Mouse (Mus musculus) intestine, embryonic 15.5 days (tissue): Measurements from ENCODE around the gene Ccdc183. TPM values are rescaled to one million over a fixed set of nuclear protein-coding genes. Genes with fewer than 3 reads are reported as not detected.

ENCODE experiments used
- ATAC-seq: fragments of 200-750 bp; cut with Nextera tagmentation; 2 replicates; pipeline ENCODE4 v1.8.0; 2017; ENCODE audit warnings: moderate TSS enrichment, moderate library complexity
- H3K27ac ChIP-seq: fragments of 300-500 bp; sonication (generic); 2 replicates; pipeline ENCODE4 v1.5.1; 2015; ENCODE audit warnings: mild to moderate bottlenecking, inconsistent platforms
- H3K27me3 ChIP-seq: fragments of 300-500 bp; sonication (generic); replicated peaks from 2 replicates; pipeline ENCODE4 v1.6.1; 2015; ENCODE audit warnings: inconsistent platforms
- H3K36me3 ChIP-seq: fragments of 300-500 bp; sonication (generic); 2 replicates; pipeline ENCODE4 v1.6.1; 2015; ENCODE audit warnings: inconsistent platforms
- H3K4me1 ChIP-seq: fragments of 300-500 bp; sonication (generic); replicated peaks from 2 replicates; pipeline ENCODE4 v1.6.1; 2015; ENCODE audit warnings: inconsistent platforms
- H3K4me2 ChIP-seq: fragments of 300-500 bp; sonication (generic); replicated peaks from 2 replicates; pipeline ENCODE4 v1.6.1; 2015; ENCODE audit warnings: mild to moderate bottlenecking, inconsistent platforms
- H3K4me3 ChIP-seq: fragments of 300-500 bp; sonication (generic); replicated peaks from 2 replicates; pipeline ENCODE4 v1.5.1; 2015; ENCODE audit warnings: inconsistent platforms
- H3K9ac ChIP-seq: fragments of 300-500 bp; sonication (generic); 2 replicates; pipeline ENCODE4 v1.6.1; 2015; ENCODE audit warnings: inconsistent platforms
- H3K9me3 ChIP-seq: fragments of 300-500 bp; sonication (generic); 2 replicates; pipeline ENCODE4 v1.6.1; 2016; ENCODE audit warnings: inconsistent platforms
- WGBS: fragments of 180-500 bp; shearing (Covaris S2); methylation state at CpG from one replicate; pipeline ENCODE4 v1.1.7; 2015; 5-methylcytosine and 5-hydroxymethylcytosine counted together
- polyA plus RNA-seq: library from polyadenylated mRNA; unstranded; fragments of >200 nt; fragmentation: Nextera tagmentation; extraction: Ambion mirVana; gene quantifications from 2 replicates; pipeline ENCODE4 v1.2.1, GENCODE M21; 2015

Gene Ccdc183
- polyA plus RNA-seq, 1 experiment from 2014 or later: 0.13 TPM

DNA sequence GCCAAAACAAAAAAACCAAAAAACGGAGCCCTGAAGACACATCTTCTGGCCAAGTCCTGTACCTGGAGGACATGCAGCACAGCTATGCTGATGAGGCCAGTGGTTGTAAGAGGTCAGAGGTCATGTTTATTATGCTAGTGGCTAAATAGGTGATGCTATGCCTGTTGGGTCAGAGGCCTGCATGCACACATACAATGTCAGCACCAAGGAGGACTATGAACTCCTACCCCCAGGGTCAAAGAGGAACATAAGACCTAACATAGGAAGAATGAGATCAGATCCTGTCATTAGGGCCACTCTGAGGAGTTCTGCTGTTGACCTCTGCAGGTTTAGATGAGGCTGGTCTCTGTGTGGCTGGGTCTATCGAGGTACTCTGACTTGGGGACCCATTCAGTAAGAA is 17.4 kb downstream of the Ccdc183 start:
- no peak overlapping the region for H3K4me3 ChIP-seq
- no peak for ATAC-seq
- 94% methylated on average over 2 of the region's 2 CpGs for WGBS
- H3K4me1 ChIP-seq: no peaks in the 10 kb centered on the region
- no peaks in the 10 kb centered on the region for H3K9me3 ChIP-seq
- no peak overlapping the region for H3K27ac ChIP-seq
- peaks cover 59% of the 10 kb centered on the region for H3K36me3 ChIP-seq
- no peaks in the 10 kb centered on the region for H3K27me3 ChIP-seq
- no peak overlapping the region for H3K9ac ChIP-seq
- no peak overlapping the region for H3K4me2 ChIP-seq

DNA sequence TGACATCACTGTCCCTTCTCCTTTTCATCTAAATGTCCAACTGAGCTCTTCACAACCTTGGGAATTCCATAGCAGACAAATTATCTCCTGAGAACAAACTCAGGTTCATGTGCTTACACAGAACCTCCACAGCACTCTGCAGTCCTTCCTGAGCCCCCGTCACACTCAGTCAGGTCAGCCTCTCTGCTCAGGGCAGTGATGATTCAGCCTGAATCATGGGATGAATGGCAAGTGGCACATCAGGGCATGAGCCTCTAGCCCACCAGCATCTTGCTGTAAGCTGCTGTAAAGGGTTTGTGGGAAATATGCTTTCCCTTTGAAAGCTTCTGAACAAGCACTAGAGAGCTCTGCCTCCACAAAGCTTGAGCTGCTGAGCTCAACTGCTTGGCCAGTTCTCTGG is 18.7 kb downstream of the Ccdc183 start:
- no peak overlapping the region for H3K4me3 ChIP-seq
- no peak overlapping the region for H3K27ac ChIP-seq
- no peak overlapping the region for H3K4me2 ChIP-seq
- no peak for ATAC-seq
- no peaks in the 10 kb centered on the region for H3K27me3 ChIP-seq
- H3K9me3 ChIP-seq: no peaks in the 10 kb centered on the region
- no peak overlapping the region for H3K9ac ChIP-seq
- WGBS: 97% methylated on average over 1 of the region's 1 CpGs
- no peaks in the 10 kb centered on the region for H3K4me1 ChIP-seq
- H3K36me3 ChIP-seq: peaks cover 60% of the 10 kb centered on the region

DNA sequence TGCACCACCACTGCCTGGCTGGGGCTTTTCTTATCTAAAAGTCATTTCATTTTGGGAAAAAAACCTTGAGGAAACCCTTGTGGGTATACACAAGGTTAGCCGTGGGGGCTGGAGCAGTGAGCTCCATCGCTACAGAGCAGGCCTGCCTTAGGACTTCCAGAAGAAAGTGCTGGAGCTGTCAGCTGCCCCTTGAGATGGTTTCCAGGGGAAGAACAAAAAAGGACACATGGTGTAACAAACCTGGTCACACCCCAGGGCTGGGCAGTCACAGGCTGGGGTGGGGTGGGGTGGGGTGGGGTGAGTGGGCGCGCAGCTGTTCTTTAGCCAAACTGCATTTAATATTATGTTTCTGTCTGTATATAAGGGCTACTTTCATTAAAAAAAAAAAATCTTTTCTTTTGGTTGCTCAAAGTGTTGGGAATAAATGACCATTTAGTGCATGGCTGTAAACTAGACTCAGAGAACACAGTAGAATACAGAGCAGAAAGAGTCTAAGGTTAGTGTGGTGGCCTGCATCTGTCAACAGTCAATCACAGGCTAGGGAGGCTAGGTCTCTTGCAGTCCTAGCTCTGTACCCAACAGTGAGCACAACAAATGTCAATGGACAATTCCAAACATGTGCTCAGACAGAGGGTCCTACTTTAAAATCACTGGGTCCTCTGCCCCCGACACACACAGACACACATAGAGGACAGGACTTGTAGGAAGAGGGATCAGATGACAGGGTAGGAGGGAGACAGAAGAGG is 20.5 kb downstream of the Ccdc183 start:
- 89% methylated on average over 5 of the region's 5 CpGs for WGBS
- Histone ChIP-seq H3K9me3 (no peaks in the 10 kb centered on the region), H3K4me3 (no peak overlapping the region), H3K4me2 (no peak overlapping the region), H3K27ac (no peak overlapping the region), H3K9ac (no peak overlapping the region), H3K36me3 (peaks cover 67% of the 10 kb centered on the region), H3K27me3 (no peaks in the 10 kb centered on the region), H3K4me1 (no peaks in the 10 kb centered on the region)
- ATAC-seq: no peak

DNA sequence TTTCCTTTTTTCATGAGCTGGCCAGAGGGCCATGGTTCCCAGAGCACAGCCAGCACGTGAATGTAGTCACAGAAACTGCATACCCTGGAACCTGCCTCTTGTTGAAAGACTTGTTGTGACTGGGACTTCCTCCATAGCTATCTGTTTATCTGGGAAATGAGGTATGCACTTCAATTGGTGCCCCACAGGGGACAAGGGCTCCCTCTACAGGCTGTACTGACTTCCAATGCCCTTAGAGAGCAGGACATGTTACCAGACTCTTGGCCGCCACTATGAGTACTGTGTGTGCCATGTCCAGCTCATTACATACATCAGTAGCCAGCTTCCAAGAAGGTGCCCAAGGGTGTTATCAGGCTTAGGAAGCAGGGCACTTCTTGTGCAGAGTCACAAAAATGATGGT is 25.6 kb downstream of the Ccdc183 start:
- peak; percentile 43; the same call in 1 of the 2 replicates for ATAC-seq
- H3K36me3 ChIP-seq: peaks cover 50% of the 10 kb centered on the region

DNA sequence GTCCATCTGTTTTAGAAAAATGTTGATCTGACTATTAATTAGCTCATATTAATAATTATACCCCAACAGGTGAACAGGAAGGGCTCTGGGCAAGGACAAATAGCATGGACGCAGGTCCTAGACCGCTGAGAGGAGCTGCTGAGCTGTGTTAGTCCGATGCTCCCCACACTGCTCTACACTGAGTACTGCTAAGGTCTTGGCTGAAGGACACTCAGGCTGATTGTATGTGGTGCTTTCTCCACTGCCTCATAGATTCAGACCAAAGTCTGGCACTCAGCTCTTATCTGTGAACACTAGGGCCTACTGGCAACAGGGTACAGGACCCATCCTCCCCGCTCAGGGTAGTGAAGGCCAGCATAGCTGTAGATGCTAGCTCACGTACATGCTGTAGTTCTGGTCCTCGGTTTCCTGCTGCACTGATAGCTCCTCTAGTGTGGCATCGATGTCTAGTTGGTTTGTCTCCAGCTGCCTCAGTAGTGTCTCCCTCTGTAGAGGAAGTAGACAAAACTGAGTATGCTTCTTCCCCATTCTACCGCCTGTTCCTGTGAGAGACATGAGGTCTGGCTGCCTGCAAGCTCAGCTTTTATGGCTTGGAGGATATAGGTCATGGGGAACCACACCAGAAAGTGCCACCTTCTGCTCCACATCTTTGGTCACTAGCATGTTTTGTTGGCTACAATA is 29.1 kb downstream of the Ccdc183 start:
- WGBS: 93% methylated on average over 8 of the region's 8 CpGs
- Histone ChIP-seq H3K9ac (no peak overlapping the region), H3K4me2 (no peak overlapping the region), H3K27me3 (no peaks in the 10 kb centered on the region), H3K27ac (no peak overlapping the region), H3K4me3 (no peak overlapping the region), H3K9me3 (no peaks in the 10 kb centered on the region), H3K36me3 (peaks cover 40% of the 10 kb centered on the region), H3K4me1 (0 out of 2 replicates have a peak, but pooled peaks cover 2% of the 10 kb centered on the region)
- no peak for ATAC-seq

More for the DNA sequence above, 25.6 kb downstream of the Ccdc183 start:
- no peak overlapping the region for H3K4me3 ChIP-seq
- H3K4me2 ChIP-seq: no peak overlapping the region
- no peak overlapping the region for H3K27ac ChIP-seq
- no peaks in the 10 kb centered on the region for H3K9me3 ChIP-seq
- WGBS: 82% methylated on average over 2 of the region's 2 CpGs
- H3K4me1 ChIP-seq: no peaks in the 10 kb centered on the region
- H3K27me3 ChIP-seq: no peaks in the 10 kb centered on the region
- no peak overlapping the region for H3K9ac ChIP-seq

DNA sequence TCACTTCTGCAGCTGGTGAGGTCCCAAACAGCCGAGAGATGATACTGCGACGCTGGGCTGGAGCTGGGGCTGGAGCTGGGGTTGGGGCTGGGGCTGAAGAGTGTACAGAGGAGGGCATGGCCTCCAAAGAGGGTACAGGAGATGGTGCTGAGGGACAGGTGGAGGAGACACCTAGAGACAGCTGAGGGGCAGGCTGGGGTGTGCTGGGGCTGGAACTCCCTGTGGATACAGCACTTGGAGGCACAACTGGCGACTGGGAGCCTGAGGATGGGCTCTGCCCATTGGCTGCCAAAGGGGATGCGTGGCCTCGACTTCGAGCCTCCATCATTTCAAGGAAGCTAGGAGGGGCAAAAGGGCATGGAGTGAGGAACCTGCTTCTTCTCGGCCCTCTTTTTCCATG is 30.2 kb downstream of the Ccdc183 start:
- ATAC-seq: no peak
- 93% methylated on average over 8 of the region's 8 CpGs for WGBS
- no peak overlapping the region for H3K4me3 ChIP-seq

DNA sequence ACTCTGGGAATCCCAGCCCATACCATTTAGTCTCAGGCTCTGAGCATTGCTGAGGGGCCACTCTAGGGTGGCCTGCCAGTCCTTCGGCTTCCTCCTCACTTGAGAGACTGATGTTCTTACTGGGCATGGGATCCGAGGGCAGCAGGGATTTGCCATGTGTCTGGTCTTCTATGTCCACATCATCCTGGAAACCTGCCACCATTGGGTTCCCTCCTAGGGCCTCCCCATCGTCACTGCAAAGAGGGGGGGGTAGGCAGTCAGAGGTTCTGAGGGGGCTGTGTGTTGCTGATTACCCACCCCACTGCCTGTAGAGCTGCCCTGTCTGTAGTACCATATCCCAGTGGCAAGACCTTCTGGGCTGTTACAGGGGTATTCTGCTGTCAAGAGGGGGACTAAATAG is 31.9 kb downstream of the Ccdc183 start:
- Histone ChIP-seq H3K36me3 (peaks cover 18% of the 10 kb centered on the region; the same call in 1 of the 2 replicates), H3K4me2 (no peak overlapping the region), H3K9me3 (no peaks in the 10 kb centered on the region), H3K4me3 (no peak overlapping the region), H3K9ac (no peak overlapping the region), H3K4me1 (peaks cover 25% of the 10 kb centered on the region), H3K27ac (no peak overlapping the region), H3K27me3 (peaks cover 5% of the 10 kb centered on the region)
- WGBS: 82% methylated on average over 3 of the region's 3 CpGs
- no peak for ATAC-seq

More for the DNA sequence above, 30.2 kb downstream of the Ccdc183 start:
- Histone ChIP-seq H3K27ac (no peak overlapping the region), H3K4me2 (no peak overlapping the region), H3K27me3 (no peaks in the 10 kb centered on the region), H3K9me3 (no peaks in the 10 kb centered on the region), H3K9ac (no peak overlapping the region), H3K4me1 (peaks cover 11% of the 10 kb centered on the region), H3K36me3 (peaks cover 33% of the 10 kb centered on the region)

DNA sequence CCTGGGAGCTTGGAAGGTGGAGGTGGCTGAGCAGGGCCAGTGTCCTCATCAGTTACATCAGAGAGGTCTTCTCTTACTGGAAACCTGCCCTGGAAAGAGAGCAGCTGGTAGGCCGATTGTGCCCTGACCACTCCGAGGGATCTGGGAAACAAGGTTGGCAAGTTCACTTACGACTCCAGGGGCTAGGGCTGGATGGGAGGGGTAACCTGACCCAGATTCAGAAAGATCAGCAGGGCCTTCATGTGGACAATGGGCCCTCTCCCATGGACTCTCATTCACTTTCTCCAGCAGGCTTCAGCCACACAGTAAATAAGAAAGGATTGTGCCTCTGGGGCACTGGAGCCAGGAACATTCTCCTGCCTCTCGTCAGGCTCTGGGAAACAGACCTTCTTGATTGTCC is 32.6 kb downstream of the Ccdc183 start:
- Histone ChIP-seq H3K9me3 (no peaks in the 10 kb centered on the region), H3K9ac (no peak overlapping the region), H3K27me3 (peaks cover 13% of the 10 kb centered on the region), H3K36me3 (peaks cover 14% of the 10 kb centered on the region; the same call in 1 of the 2 replicates), H3K4me3 (no peak overlapping the region), H3K4me2 (no peak overlapping the region), H3K27ac (no peak overlapping the region), H3K4me1 (peaks cover 29% of the 10 kb centered on the region)
- no peak for ATAC-seq
- WGBS: 88% methylated on average over 4 of the region's 4 CpGs

DNA sequence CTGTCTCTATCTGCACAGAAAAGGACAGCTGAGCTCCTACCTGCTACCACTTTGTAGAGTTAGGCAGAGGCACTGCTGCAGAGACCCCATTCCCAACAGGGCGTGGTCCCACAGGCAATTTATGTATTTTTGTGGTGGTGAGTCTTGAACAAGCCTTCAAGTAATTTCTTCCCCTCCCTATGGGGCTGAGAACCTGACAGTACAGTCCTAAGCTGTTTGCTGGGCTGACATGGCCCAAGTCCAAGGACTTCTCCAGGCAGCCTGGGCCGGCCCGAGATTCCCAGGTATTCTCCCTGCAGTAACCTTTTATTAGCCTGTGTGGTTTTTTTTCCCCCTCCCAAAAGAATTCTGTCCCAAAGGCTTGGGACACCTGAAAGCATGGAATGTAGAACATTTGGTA is 33.3 kb downstream of the Ccdc183 start:
- Histone ChIP-seq H3K9me3 (no peaks in the 10 kb centered on the region), H3K27ac (no peak overlapping the region), H3K36me3 (peaks cover 12% of the 10 kb centered on the region; the same call in 1 of the 2 replicates), H3K27me3 (peaks cover 20% of the 10 kb centered on the region), H3K4me2 (no peak overlapping the region), H3K4me1 (peaks cover 36% of the 10 kb centered on the region), H3K9ac (no peak overlapping the region), H3K4me3 (no peak overlapping the region)
- no peak for ATAC-seq
- 79% methylated on average over 3 of the region's 3 CpGs for WGBS

DNA sequence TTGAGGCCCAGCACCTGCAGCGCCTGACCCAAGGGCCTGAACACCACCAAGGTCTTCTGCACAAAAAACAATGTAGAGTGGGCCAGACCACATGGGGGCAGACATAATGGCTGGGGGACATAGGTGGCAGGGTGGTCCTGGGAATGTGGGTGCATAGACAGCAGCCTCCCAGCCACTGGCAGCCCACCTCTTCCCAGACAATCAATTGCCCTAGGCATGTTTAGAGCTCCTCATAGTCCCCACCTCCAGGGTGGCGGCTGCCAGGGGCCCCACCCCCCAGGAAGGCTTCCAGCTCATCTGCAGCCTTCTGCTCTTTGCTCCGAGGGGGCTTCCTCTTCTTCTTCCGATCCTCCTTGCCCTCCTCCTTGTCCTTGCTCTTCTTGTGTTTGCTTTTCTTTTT is 33.9 kb downstream of the Ccdc183 start:
- Histone ChIP-seq H3K27me3 (peaks cover 25% of the 10 kb centered on the region), H3K36me3 (peaks cover 12% of the 10 kb centered on the region; the same call in 1 of the 2 replicates), H3K4me1 (peaks cover 42% of the 10 kb centered on the region), H3K4me3 (no peak overlapping the region), H3K4me2 (no peak overlapping the region), H3K9ac (no peak overlapping the region), H3K9me3 (no peaks in the 10 kb centered on the region), H3K27ac (no peak overlapping the region)
- no peak for ATAC-seq
- 52% methylated on average over 4 of the region's 4 CpGs for WGBS

DNA sequence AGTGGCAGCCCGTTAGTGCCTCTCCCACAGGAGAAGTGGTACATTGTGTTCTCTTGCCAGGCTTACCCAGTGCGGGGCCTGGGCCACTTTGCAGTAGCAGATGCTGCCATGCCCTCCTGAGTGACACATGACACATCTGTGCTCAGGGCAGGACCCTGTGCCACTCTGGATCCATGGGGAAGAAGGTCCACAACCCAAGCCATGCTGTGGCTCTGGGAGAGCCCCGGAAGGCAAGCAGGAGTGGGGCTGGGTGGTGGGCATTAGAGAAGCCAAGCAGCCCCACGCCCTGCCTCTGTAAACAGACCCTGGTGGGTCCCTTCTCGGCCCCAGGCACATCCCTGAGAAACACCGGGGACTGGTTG is 34.4 kb downstream of the Ccdc183 start:
- H3K27me3 ChIP-seq: peaks cover 30% of the 10 kb centered on the region
- ATAC-seq: no peak
- H3K9ac ChIP-seq: no peak overlapping the region
- peaks cover 12% of the 10 kb centered on the region; the same call in 1 of the 2 replicates for H3K36me3 ChIP-seq
- no peak overlapping the region for H3K4me3 ChIP-seq
- no peaks in the 10 kb centered on the region for H3K9me3 ChIP-seq
- H3K4me1 ChIP-seq: peaks cover 47% of the 10 kb centered on the region
- H3K4me2 ChIP-seq: no peak overlapping the region
- H3K27ac ChIP-seq: no peak overlapping the region
- WGBS: 70% methylated on average over 6 of the region's 6 CpGs

DNA sequence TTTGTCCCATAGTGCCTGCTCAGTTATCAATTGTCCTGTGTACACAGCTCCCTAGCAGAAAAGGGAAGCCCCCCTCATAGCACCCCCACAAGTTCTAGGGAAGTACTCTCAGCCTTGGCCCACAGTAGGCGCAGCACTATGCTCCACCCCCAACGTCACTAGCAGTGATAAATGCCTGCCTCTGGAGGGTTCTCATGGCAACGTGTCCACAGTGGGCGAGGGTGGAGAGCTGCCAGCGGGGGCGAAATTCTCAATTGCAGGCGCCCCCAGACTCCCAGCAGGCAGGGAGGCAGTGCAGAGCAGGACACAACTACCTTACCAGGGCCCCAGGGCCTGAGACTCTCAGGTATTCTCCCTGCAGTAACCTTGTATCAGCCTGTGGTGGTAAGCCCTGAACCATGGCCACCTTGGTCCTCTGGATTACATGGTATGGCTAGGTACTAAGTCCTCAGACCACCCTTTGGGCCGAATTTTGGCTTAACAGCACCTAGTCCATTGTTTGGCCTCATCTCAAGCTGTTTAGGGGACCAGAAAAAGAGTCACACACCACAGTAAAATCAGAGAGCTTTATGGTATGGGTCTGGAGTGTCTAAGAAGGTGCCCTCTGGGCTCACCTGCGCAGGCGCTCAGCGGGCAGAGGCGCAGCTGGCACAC is 34.9 kb downstream of the Ccdc183 start:
- no peak for ATAC-seq
- H3K4me1 ChIP-seq: peaks cover 52% of the 10 kb centered on the region
- no peak overlapping the region for H3K9ac ChIP-seq
- peak overlapping the region; percentile 82; the same call in 1 of the 2 replicates for H3K4me2 ChIP-seq
- H3K36me3 ChIP-seq: peaks cover 12% of the 10 kb centered on the region; the same call in 1 of the 2 replicates
- 42% methylated on average over 12 of the region's 12 CpGs for WGBS
- H3K9me3 ChIP-seq: no peaks in the 10 kb centered on the region
- peaks cover 35% of the 10 kb centered on the region for H3K27me3 ChIP-seq
- no peak overlapping the region for H3K27ac ChIP-seq
- H3K4me3 ChIP-seq: no peak overlapping the region
